Mouse (Mus musculus) stomach, postnatal 0 days (tissue): Measurements from ENCODE around the gene Mapk3.
"Not testable (repeated sequence)": the region's sequence is repeated elsewhere in the genome, so short reads cannot be mapped to it uniquely, and the experiment has no call there.

Source experiments
- CTCF ChIP-seq: IDR thresholded peaks from 2 replicates; pipeline ENCODE4 v1.5.1; 2016; ENCODE audit warnings: antibody characterized with exemption, low read depth, mild to moderate bottlenecking, moderate library complexity
- EP300 ChIP-seq: optimal IDR thresholded peaks from 2 replicates; pipeline ENCODE3; 2016; ENCODE audit warnings: antibody characterized with exemption

DNA sequence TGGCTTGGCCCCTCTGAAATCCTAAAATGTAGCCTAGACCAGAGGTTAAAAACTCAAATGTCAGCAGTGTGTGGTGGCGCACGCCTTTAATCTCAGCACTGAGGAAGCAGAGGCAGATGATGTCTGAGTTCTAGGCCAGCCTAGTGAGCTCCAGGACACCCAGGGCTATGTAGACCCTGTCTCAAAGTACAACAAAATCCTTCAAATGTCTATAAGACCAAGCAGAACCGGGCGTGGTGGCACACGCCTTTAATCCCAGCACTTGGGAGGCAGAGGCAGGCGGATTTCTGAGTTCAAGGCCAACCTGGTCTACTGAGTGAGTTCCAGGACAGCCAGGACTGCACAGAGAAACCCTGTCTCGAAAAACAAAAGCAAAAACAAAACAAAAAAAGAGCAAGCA is 19.7 kb downstream of the Mapk3 start:
- not testable (repeated sequence) for TF ChIP-seq CTCF, EP300
